Mouse (Mus musculus) heart, postnatal 14 days (tissue): ENCODE data around the gene Ephb6. TPM values are rescaled to one million over a fixed set of nuclear protein-coding genes. Genes with fewer than 3 reads are reported as not detected.
A peak's percentile ranks its signal among the peaks of the same experiment; 100 is the strongest.
"Not testable (repeated sequence)": the region's sequence is repeated elsewhere in the genome, so short reads cannot be mapped to it uniquely, and the experiment has no call there.

Experiments
- DNase-seq, 2 experiments: peaks; one replicate each; pipeline ENCODE4 v3.0.0; 2021 to 2022
- intact Hi-C: fragments of 180-260 bp; cut with DNase I; formaldehyde crosslinking; loops from one replicate; pipeline ENCODE4 v1.15.1; 2025
- long read RNA-seq, 2 experiments: library from polyadenylated mRNA; stranded (forward); transcript quantifications; one replicate each; pipeline ENCODE4 v2.0.0; 2021
- total RNA-seq, 2 experiments: library from RNA; stranded (reverse); gene quantifications; 2 replicates each; pipeline ENCODE4 v1.2.3; 2021

The Ephb6 gene
- total RNA-seq: 1 to 10 TPM; 2.7 to 6.6 TPM
- long read RNA-seq, experiment 1, partial matches to known transcripts: 1 of 4 reads
- long read RNA-seq, experiment 1, other reads (novel, unspliced or antisense): 0 of 4 reads
- long read RNA-seq, experiment 2, partial matches to known transcripts: 0 of 4 reads
- long read RNA-seq, experiment 2, other reads (novel, unspliced or antisense): 0 of 4 reads

GRCm38 (mm10) chr6:41605061-41605793, at the start of gene Ephb6:
Gene Ephb6 (plus strand): TSS chr6:41605482.
- intact Hi-C loops: no loop called here
- peak; percentile 77 for DNase-seq

GRCm38 (mm10) chr6:41556389-41556788, 48.9 kb upstream of the Ephb6 start:
- intact Hi-C loops: no loop called here
- no peak for DNase-seq

GRCm38 (mm10) chr6:41557468-41557867, 47.8 kb upstream of the Ephb6 start:
- no peak for DNase-seq
- intact Hi-C loops: no loop called here

GRCm38 (mm10) chr6:41558271-41558670, 47.0 kb upstream of the Ephb6 start:
- no peak for DNase-seq
- intact Hi-C loops: no loop called here

- intact Hi-C loops: no loop called here
- no peak for DNase-seq
Observed at GRCm38 (mm10) chr6:41559331-41559730, 46.0 kb upstream of the Ephb6 start.

GRCm38 (mm10) chr6:41560273-41560672, 45.0 kb upstream of the Ephb6 start:
- DNase-seq: no peak
- intact Hi-C loops: no loop called here

- DNase-seq: no peak
- intact Hi-C loops: no loop called here
Observed at GRCm38 (mm10) chr6:41562598-41562997, 42.7 kb upstream of the Ephb6 start.

- DNase-seq, intact Hi-C loops: not testable (repeated sequence)
Observed at GRCm38 (mm10) chr6:41563104-41563951, 42.0 kb upstream of the Ephb6 start.

GRCm38 (mm10) chr6:41565261-41565660, 40.0 kb upstream of the Ephb6 start:
- no peak for DNase-seq
- intact Hi-C loops: no loop called here

- intact Hi-C loops: no loop called here
- no peak for DNase-seq
Observed at GRCm38 (mm10) chr6:41566965-41567364, 38.3 kb upstream of the Ephb6 start.

GRCm38 (mm10) chr6:41569078-41569477, 36.2 kb upstream of the Ephb6 start:
- intact Hi-C loops: no loop called here

GRCm38 (mm10) chr6:41576526-41577097, 28.7 kb upstream of the Ephb6 start:
- DNase-seq: no peak
- intact Hi-C loops: no loop called here

More at GRCm38 (mm10) chr6:41569078-41569477, 36.2 kb upstream of the Ephb6 start:
- DNase-seq: no peak

- intact Hi-C loops: no loop called here
- DNase-seq: no peak
Observed at GRCm38 (mm10) chr6:41577297-41577696, 28.0 kb upstream of the Ephb6 start.

- intact Hi-C loops: no loop called here
- no peak for DNase-seq
Observed at GRCm38 (mm10) chr6:41581295-41581694, 24.0 kb upstream of the Ephb6 start.

- intact Hi-C loops: no loop called here
- no peak for DNase-seq
Observed at GRCm38 (mm10) chr6:41582189-41582588, 23.1 kb upstream of the Ephb6 start.

GRCm38 (mm10) chr6:41604401-41605050, 756 bp upstream of the Ephb6 start:
- peak; percentile 22 to 42 for DNase-seq
- intact Hi-C loops: no loop called here

GRCm38 (mm10) chr6:41605794-41606104, 467 bp downstream of the Ephb6 start:
- no peak for DNase-seq
- intact Hi-C loops: no loop called here

- intact Hi-C loops: no loop called here
- DNase-seq: peak; percentile 35 to 36
Observed at GRCm38 (mm10) chr6:41606214-41606613, 932 bp downstream of the Ephb6 start.

- DNase-seq: no peak
- intact Hi-C loops: no loop called here
Observed at GRCm38 (mm10) chr6:41607637-41608036, 2.4 kb downstream of the Ephb6 start.

GRCm38 (mm10) chr6:41620173-41620798, 15.0 kb downstream of the Ephb6 start:
- intact Hi-C loops: no loop called here
- no peak for DNase-seq
